19 mouse cellular contexts compared by ENCODE assay signal in genomic region chr4:148507585-148507984, GRCm38 (mm10). TPM values are rescaled to one million over a fixed set of nuclear protein-coding genes. Genes with fewer than 3 reads are reported as not detected.
A peak's percentile ranks its signal among the peaks of the same experiment; 100 is the strongest.
DNase-seq lines count a peak whose midpoint lies in the region; ATAC-seq lines count a peak whose summit lies in the region.
"Had no signal": no experiment of that assay in that cellular context is flagged by ENCODE, and none has a peak within 500 bp of the region (broad histone marks: within the 10 kb centered on the region; RNA-seq: fewer than 3 reads in every experiment).

No protein-coding gene starts in this region.

- no peak overlapping the region for H3K4me2 ChIP-seq in limb, embryonic 13.5 days (replicated peaks)
- no peak overlapping the region for H3K4me2 ChIP-seq in forebrain, embryonic 12.5 days
- no peak overlapping the region for H3K4me2 ChIP-seq in midbrain, embryonic 16.5 days (ENCODE audit: low read length)
- H3K4me2 ChIP-seq: hindbrain, embryonic 12.5 days; liver, embryonic 15.5 days had no signal

- no peaks in the 10 kb centered on the region for H3K27me3 ChIP-seq in limb, embryonic 13.5 days
- no peaks in the 10 kb centered on the region for H3K27me3 ChIP-seq in forebrain, embryonic 12.5 days
- H3K27me3 ChIP-seq in midbrain, embryonic 16.5 days (ENCODE audit: control insufficient read depth, insufficient read depth, low read depth, low read length) = no peaks in the 10 kb centered on the region
- H3K27me3 ChIP-seq: CH12.LX; hindbrain, embryonic 12.5 days; liver, embryonic 15.5 days had no signal

- no peak overlapping the region for H3K9ac ChIP-seq in limb, embryonic 13.5 days
- no peak overlapping the region for H3K9ac ChIP-seq in forebrain, embryonic 12.5 days
- H3K9ac ChIP-seq in midbrain, embryonic 16.5 days (ENCODE audit: low read depth, low read length) = no peak overlapping the region
- H3K9ac ChIP-seq: hindbrain, embryonic 12.5 days; liver, embryonic 15.5 days had no signal

- 52% methylated on average over 5 of the region's 5 CpGs for WGBS in limb, embryonic 13.5 days
- WGBS in forebrain, embryonic 12.5 days = 92% methylated on average over 5 of the region's 5 CpGs
- WGBS in midbrain, embryonic 16.5 days = 87% methylated on average over 5 of the region's 5 CpGs

- H3K36me3 ChIP-seq in limb, embryonic 13.5 days = peaks cover 59% of the 10 kb centered on the region
- H3K36me3 ChIP-seq in forebrain, embryonic 12.5 days (replicated peaks) = peaks cover 58% of the 10 kb centered on the region
- peaks cover 20% of the 10 kb centered on the region for H3K36me3 ChIP-seq in midbrain, embryonic 16.5 days (ENCODE audit: control insufficient read depth, insufficient read depth, low read length)

- no peak overlapping the region for H3K4me3 ChIP-seq in limb, embryonic 13.5 days
- H3K4me3 ChIP-seq in forebrain, embryonic 12.5 days (replicated peaks) = no peak overlapping the region
- H3K4me3 ChIP-seq in midbrain, embryonic 16.5 days (ENCODE audit: low read depth, low read length) = no peak overlapping the region
- H3K4me3 ChIP-seq: hindbrain, embryonic 12.5 days; liver, embryonic 15.5 days had no signal

- peaks cover 21% of the 10 kb centered on the region for H3K4me1 ChIP-seq in limb, embryonic 13.5 days
- no peaks in the 10 kb centered on the region for H3K4me1 ChIP-seq in forebrain, embryonic 12.5 days
- 0 out of 2 replicates have a peak, but pooled peaks cover 2% of the 10 kb centered on the region for H3K4me1 ChIP-seq in midbrain, embryonic 16.5 days (ENCODE audit: control insufficient read depth, insufficient read depth, low read length)
- H3K4me1 ChIP-seq: hindbrain, embryonic 12.5 days; liver, embryonic 15.5 days had no signal

- peak; percentile 81 for DNase-seq in gastrocnemius, adult 18-20 months (ENCODE audit: low spot score)
- DNase-seq in gastrocnemius, postnatal 4 days (ENCODE audit: low spot score in 2 of 2) = no peak
- DNase-seq in urinary bladder, postnatal 14 days (ENCODE audit: low spot score) = peak; percentile 38
- DNase-seq in urinary bladder, postnatal 25 days (ENCODE audit: low spot score) = no peak
- DNase-seq in adrenal gland, postnatal 10 days = no peak
- DNase-seq: cerebellum, adult 11 months; cerebellum, postnatal 25 days; layer of hippocampus, postnatal 36 days; left cerebral cortex, postnatal 4 days; midbrain, embryonic 14.5 days; right cerebral cortex, postnatal 14 days had no signal

- peak overlapping the region; percentile 39; the same call in 1 of the 2 replicates for H3K27ac ChIP-seq in limb, embryonic 13.5 days
- no peak overlapping the region for H3K27ac ChIP-seq in forebrain, embryonic 12.5 days
- no peak overlapping the region for H3K27ac ChIP-seq in midbrain, embryonic 16.5 days (ENCODE audit: low read length)
- H3K27ac ChIP-seq: hindbrain, embryonic 12.5 days; liver, embryonic 15.5 days; stomach, postnatal 0 days had no signal

- peak; percentile 65 for ATAC-seq in limb, embryonic 13.5 days (ENCODE audit: low FRiP score, low read depth)
- ATAC-seq in forebrain, embryonic 12.5 days (ENCODE audit: low FRiP score) = no peak
- ATAC-seq in midbrain, embryonic 16.5 days = no peak
- ATAC-seq: inflammation-experienced regulatory T-cells, adult 6 months had no signal

- H3K9me3 ChIP-seq in limb, embryonic 13.5 days = 0 out of 2 replicates have a peak, but pooled peaks cover 4% of the 10 kb centered on the region
- H3K9me3 ChIP-seq in forebrain, embryonic 12.5 days = no peaks in the 10 kb centered on the region
- no peaks in the 10 kb centered on the region for H3K9me3 ChIP-seq in midbrain, embryonic 16.5 days (replicated peaks; ENCODE audit: control insufficient read depth, low read length, poor library complexity, severe bottlenecking)
- H3K9me3 ChIP-seq: hindbrain, embryonic 12.5 days; liver, embryonic 15.5 days had no signal

RNA-seq across cellular contexts. Expression of gene Angptl7, which starts 7.3 kb away (rescaled TPM):
- 10 to 100 TPM in 1 of 2 experiments, 1 to 10 TPM in 1; 9.3 to 24.6 TPM for total RNA-seq in gastrocnemius, adult 18-20 months (2021)
- 1 to 10 TPM; 1.7 to 4.0 TPM for total RNA-seq in gastrocnemius, postnatal 4 days (2021)
- polyA plus RNA-seq in limb, embryonic 13.5 days (2015; fragmentation: Nextera tagmentation; extraction: Ambion mirVana) = 1.3 and 2.0 TPM in 2 replicates
- 0.29 and 0.51 TPM in 2 replicates for polyA plus RNA-seq in forebrain, embryonic 12.5 days (2016; fragmentation: Nextera tagmentation; extraction: Ambion mirVana)
- 0.34 and 0.43 TPM in 2 replicates for polyA plus RNA-seq in midbrain, embryonic 16.5 days (2015; fragmentation: Nextera tagmentation; extraction: Ambion mirVana)
- 1 to 10 TPM; 1.6 to 2.1 TPM for total RNA-seq in adrenal gland, postnatal 10 days (2021)
- total RNA-seq: CH12.LX had no signal

RNA-seq across cellular contexts. Expression of gene Exosc10, which starts 50.6 kb away (rescaled TPM):
- 10 to 100 TPM; 19.6 to 20.4 TPM for total RNA-seq in gastrocnemius, adult 18-20 months (2021)
- 10 to 100 TPM; 47.6 to 48.7 TPM for total RNA-seq in gastrocnemius, postnatal 4 days (2021)
- 103 TPM in 2 replicates for polyA plus RNA-seq in limb, embryonic 13.5 days (2015; fragmentation: Nextera tagmentation; extraction: Ambion mirVana)
- polyA plus RNA-seq in forebrain, embryonic 12.5 days (2016; fragmentation: Nextera tagmentation; extraction: Ambion mirVana) = 102 and 105 TPM in 2 replicates
- 92.3 and 93.1 TPM in 2 replicates for polyA plus RNA-seq in midbrain, embryonic 16.5 days (2015; fragmentation: Nextera tagmentation; extraction: Ambion mirVana)
- total RNA-seq in adrenal gland, postnatal 10 days (2021) = 10 to 100 TPM; 45.7 to 55.6 TPM

RNA-seq across cellular contexts. Expression of gene Mtor, which starts 59.2 kb away (rescaled TPM):
- total RNA-seq in gastrocnemius, adult 18-20 months (2021) = 10 to 100 TPM; 30.6 to 36.6 TPM
- total RNA-seq in gastrocnemius, postnatal 4 days (2021) = 10 to 100 TPM; 39.3 to 42.0 TPM
- polyA plus RNA-seq in limb, embryonic 13.5 days (2015; fragmentation: Nextera tagmentation; extraction: Ambion mirVana) = 15.8 and 16.5 TPM in 2 replicates
- polyA plus RNA-seq in forebrain, embryonic 12.5 days (2016; fragmentation: Nextera tagmentation; extraction: Ambion mirVana) = 31.2 and 35.1 TPM in 2 replicates
- 23.0 and 24.4 TPM in 2 replicates for polyA plus RNA-seq in midbrain, embryonic 16.5 days (2015; fragmentation: Nextera tagmentation; extraction: Ambion mirVana)
- 10 to 100 TPM; 68.4 to 77.9 TPM for total RNA-seq in adrenal gland, postnatal 10 days (2021)

Comparison
In these comparisons a context has a peak if more than half of its experiments do, and no peak if none do; other contexts are left out.
1. DNase-seq: peak in gastrocnemius, adult 18-20 months (single experiment) and urinary bladder, postnatal 14 days (single experiment); none in gastrocnemius, postnatal 4 days (0 of 2), urinary bladder, postnatal 25 days (single experiment) and adrenal gland, postnatal 10 days (single experiment).